Mouse (Mus musculus) urinary bladder, adult 2 months (tissue): ENCODE results near the gene Tmem215. TPM values are rescaled to one million over a fixed set of nuclear protein-coding genes. Genes with fewer than 3 reads are reported as not detected.

ENCODE experiments used
- DNase-seq: peaks from one replicate; pipeline ENCODE4 v3.0.0; 2022; ENCODE audit warnings: low spot score
- polyA plus RNA-seq: library from polyadenylated mRNA; depleted of rRNA; stranded (reverse); fragments of >200 nt; gene quantifications from 2 replicates; pipeline ENCODE4 v1.2.3, GENCODE M21; 2012; rRNA removed

Gene Tmem215
- 0.04 and 0.07 TPM in 2 replicates for polyA plus RNA-seq

GRCm38 (mm10) chr4:40471880-40472279 is at the start of gene Tmem215:
Gene Tmem215, plus strand, starts transcription at chr4:40472180.
- no peak for DNase-seq

GRCm38 (mm10) chr4:40431916-40432315 is 40.1 kb upstream of the Tmem215 start:
- DNase-seq = no peak

- DNase-seq = no peak
Measured at GRCm38 (mm10) chr4:40433379-40433778, 38.6 kb upstream of the Tmem215 start.

- no peak for DNase-seq
Measured at GRCm38 (mm10) chr4:40434388-40434787, 37.6 kb upstream of the Tmem215 start.

GRCm38 (mm10) chr4:40443565-40443964 is 28.4 kb upstream of the Tmem215 start:
- DNase-seq = no peak

- DNase-seq = no peak
Measured at GRCm38 (mm10) chr4:40472700-40473530, 935 bp downstream of the Tmem215 start.

GRCm38 (mm10) chr4:40473911-40474310 is 1.9 kb downstream of the Tmem215 start:
- no peak for DNase-seq

GRCm38 (mm10) chr4:40477963-40478362 is 6.0 kb downstream of the Tmem215 start:
- DNase-seq = no peak

- DNase-seq = no peak
Measured at GRCm38 (mm10) chr4:40486546-40486945, 14.6 kb downstream of the Tmem215 start.

- DNase-seq = no peak
Measured at GRCm38 (mm10) chr4:40491731-40492130, 19.8 kb downstream of the Tmem215 start.

GRCm38 (mm10) chr4:40496354-40496753 is 24.4 kb downstream of the Tmem215 start:
- DNase-seq = no peak

GRCm38 (mm10) chr4:40496828-40497227 is 24.8 kb downstream of the Tmem215 start:
- no peak for DNase-seq

GRCm38 (mm10) chr4:40499812-40500591 is 28.0 kb downstream of the Tmem215 start:
- DNase-seq = no peak

GRCm38 (mm10) chr4:40502459-40502858 is 30.5 kb downstream of the Tmem215 start:
- no peak for DNase-seq

- no peak for DNase-seq
Measured at GRCm38 (mm10) chr4:40509534-40509933, 37.6 kb downstream of the Tmem215 start.

GRCm38 (mm10) chr4:40513235-40513634 is 41.3 kb downstream of the Tmem215 start:
- no peak for DNase-seq

- DNase-seq = no peak
Measured at GRCm38 (mm10) chr4:40518545-40519324, 46.8 kb downstream of the Tmem215 start.

Other genes with a start within 250 kb of the Tmem215 start
- gene Ddx58, start 232.4 kb upstream of the Tmem215 start, polyA plus RNA-seq = 18.4 and 24.9 TPM in 2 replicates
- 12.0 and 19.4 TPM in 2 replicates for gene Smim27, start 202.6 kb upstream of the Tmem215 start, polyA plus RNA-seq
- gene Topors, start 202.3 kb upstream of the Tmem215 start, polyA plus RNA-seq = 13.8 and 17.5 TPM in 2 replicates
- gene Ndufb6, start 192.8 kb upstream of the Tmem215 start, polyA plus RNA-seq = 137 and 152 TPM in 2 replicates
- gene Aptx, start 231.0 kb downstream of the Tmem215 start, polyA plus RNA-seq = 17.5 and 19.3 TPM in 2 replicates
- gene Dnaja1, start 250.0 kb downstream of the Tmem215 start, polyA plus RNA-seq = 47.7 and 61.5 TPM in 2 replicates